Mouse (Mus musculus) adrenal gland, adult 8-10 months (tissue): ENCODE data around the gene Agbl1. TPM values are rescaled to one million over a fixed set of nuclear protein-coding genes. Genes with fewer than 3 reads are reported as not detected.
"Not testable (repeated sequence)": the region's sequence is repeated elsewhere in the genome, so short reads cannot be mapped to it uniquely, and the experiment has no call there.

ENCODE experiments used
- DNase-seq: peaks from one replicate; pipeline ENCODE4 v3.0.0; 2022
- total RNA-seq, 4 experiments: library from RNA; stranded (reverse); gene quantifications; 2 replicates each; pipeline ENCODE4 v1.2.4; 2022

Agbl1 gene
- total RNA-seq, 4 experiments from 2014 or later: not detected

GRCm38 (mm10) chr7:76594566-76595079 lies 364.9 kb downstream of the Agbl1 start:
- DNase-seq: no peak

GRCm38 (mm10) chr7:76597812-76598211 lies 368.1 kb downstream of the Agbl1 start:
- no peak for DNase-seq

GRCm38 (mm10) chr7:76600050-76600690 lies 370.5 kb downstream of the Agbl1 start:
- no peak for DNase-seq

- DNase-seq: no peak
Measured at GRCm38 (mm10) chr7:76629528-76629927, 399.8 kb downstream of the Agbl1 start.

- DNase-seq: no peak
Measured at GRCm38 (mm10) chr7:76650984-76651383, 421.3 kb downstream of the Agbl1 start.

- DNase-seq: no peak
Measured at GRCm38 (mm10) chr7:76661072-76661471, 431.4 kb downstream of the Agbl1 start.

- no peak for DNase-seq
Measured at GRCm38 (mm10) chr7:76674856-76675255, 445.2 kb downstream of the Agbl1 start.

GRCm38 (mm10) chr7:76701224-76701623 lies 471.5 kb downstream of the Agbl1 start:
- DNase-seq: no peak

GRCm38 (mm10) chr7:76732220-76732619 lies 502.5 kb downstream of the Agbl1 start:
- DNase-seq: not testable (repeated sequence)

GRCm38 (mm10) chr7:76777237-76777855 lies 547.7 kb downstream of the Agbl1 start:
- no peak for DNase-seq

- DNase-seq: no peak
Measured at GRCm38 (mm10) chr7:76780446-76780845, 550.8 kb downstream of the Agbl1 start.

- DNase-seq: no peak
Measured at GRCm38 (mm10) chr7:76788561-76789306, 559.0 kb downstream of the Agbl1 start.

GRCm38 (mm10) chr7:76790041-76790440 lies 560.4 kb downstream of the Agbl1 start:
- no peak for DNase-seq

GRCm38 (mm10) chr7:76791247-76791646 lies 561.6 kb downstream of the Agbl1 start:
- DNase-seq: no peak

- DNase-seq: no peak
Measured at GRCm38 (mm10) chr7:76810003-76810402, 580.3 kb downstream of the Agbl1 start.

GRCm38 (mm10) chr7:76820571-76820970 lies 590.9 kb downstream of the Agbl1 start:
- no peak for DNase-seq

GRCm38 (mm10) chr7:76842146-76842545 lies 612.5 kb downstream of the Agbl1 start:
- DNase-seq: no peak

- no peak for DNase-seq
Measured at GRCm38 (mm10) chr7:76889416-76890209, 659.9 kb downstream of the Agbl1 start.

- no peak for DNase-seq
Measured at GRCm38 (mm10) chr7:76904096-76904495, 674.4 kb downstream of the Agbl1 start.

GRCm38 (mm10) chr7:76911672-76912071 lies 682.0 kb downstream of the Agbl1 start:
- no peak for DNase-seq

- DNase-seq: no peak
Measured at GRCm38 (mm10) chr7:76918871-76919270, 689.2 kb downstream of the Agbl1 start.

- DNase-seq: no peak
Measured at GRCm38 (mm10) chr7:76921671-76922070, 692.0 kb downstream of the Agbl1 start.

GRCm38 (mm10) chr7:76935219-76935618 lies 705.5 kb downstream of the Agbl1 start:
- DNase-seq: no peak
